Mouse (Mus musculus): Measurements from ENCODE around the gene Zfp61.
"Not testable (repeated sequence)": the region's sequence is repeated elsewhere in the genome, so short reads cannot be mapped to it uniquely, and the experiment has no call there.

Zfp61 gene

DNA sequence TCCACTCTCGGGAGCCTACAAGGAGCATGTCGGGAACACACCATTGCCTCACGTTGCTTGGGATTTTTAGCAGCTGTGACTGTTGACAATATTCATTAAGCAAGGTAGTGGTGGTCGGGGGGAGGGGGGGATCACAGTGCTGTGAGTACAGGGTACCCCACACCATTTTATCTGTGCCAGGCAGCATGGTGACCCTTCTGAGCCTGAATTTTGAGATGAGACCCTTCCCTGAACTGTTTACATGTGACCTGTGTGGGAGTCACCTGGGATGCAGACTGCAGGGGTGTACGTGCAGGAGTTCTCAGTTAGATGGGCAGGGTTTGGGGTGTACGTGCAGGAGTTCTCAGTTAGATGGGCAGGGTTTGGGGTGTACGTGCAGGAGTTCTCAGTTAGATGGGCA lies 4.6 kb downstream of the Zfp61 start:
- no peak for DNase-seq

DNA sequence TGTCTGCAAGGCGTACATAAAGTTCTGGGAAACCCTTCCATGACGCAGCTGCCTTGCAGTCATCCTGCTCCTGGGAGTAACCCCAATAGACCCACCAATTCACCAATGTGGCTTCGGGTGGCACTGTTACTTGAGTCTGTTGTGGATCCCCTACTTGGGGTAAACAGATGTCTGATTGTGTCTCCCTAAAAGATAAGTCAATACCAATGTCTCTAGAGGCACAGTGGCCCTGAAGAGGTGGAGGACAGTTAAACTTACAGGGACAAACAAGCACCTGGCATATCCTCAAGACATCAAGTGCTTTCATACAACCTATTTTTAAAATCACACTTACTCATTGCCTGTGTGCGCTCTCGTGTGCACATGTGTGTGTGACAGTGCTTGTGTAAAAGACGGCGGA lies 5.7 kb downstream of the Zfp61 start:
- no peak for DNase-seq

DNA sequence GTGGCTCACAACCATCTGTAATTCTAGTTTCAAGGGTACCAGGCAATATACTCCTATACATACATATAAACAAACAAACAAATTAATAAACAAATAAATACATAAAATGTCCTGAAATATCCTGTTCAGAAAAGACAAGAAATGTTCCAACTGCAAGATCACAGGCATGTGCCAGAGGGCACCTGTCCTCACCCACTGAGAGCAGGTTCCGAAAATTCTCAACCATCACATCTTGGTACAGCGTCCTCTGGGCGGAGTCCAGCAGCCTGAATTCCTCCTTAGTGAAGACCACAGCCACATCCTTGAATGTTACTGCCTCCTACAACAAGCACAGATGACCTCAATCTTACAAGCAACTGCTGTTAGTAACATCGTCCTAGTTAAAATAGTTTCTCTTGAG lies 6.3 kb downstream of the Zfp61 start:
- no peak for DNase-seq

DNA sequence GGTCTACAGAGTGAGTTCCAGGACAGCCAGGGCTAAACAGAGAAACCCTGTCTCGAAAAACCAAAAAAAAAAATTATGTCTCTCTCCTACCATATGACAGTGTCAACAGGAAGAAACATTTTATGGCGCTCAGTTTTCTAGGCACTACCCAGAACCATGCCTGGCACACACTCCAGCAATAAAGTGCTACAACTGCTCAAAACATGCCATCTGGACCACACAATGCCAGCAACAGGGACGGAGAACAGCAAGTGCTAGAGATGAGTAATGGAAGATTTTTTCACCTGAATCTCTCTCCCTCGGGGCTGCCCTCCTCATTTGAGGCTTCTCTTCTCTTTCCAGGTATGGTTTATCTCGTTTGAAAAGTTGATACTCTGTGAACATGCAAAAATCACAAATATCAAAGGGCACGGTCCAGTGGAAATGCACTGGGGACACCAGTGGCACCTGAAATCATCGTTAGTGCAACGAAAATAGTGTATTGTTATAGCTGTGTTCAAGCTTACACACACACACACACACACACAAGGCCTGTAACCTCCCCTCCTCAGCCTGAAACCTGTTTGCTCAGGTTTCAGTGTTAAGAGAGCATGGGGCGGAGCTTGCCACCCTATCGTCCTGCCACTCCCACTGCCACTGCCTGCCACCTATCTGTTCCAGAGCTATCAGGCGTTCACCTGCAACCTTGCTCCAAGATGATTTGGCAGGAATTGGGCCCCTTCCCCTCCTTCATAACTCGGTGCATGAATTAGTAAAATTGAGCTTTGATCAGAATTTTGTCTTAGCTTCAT lies 7.8 kb downstream of the Zfp61 start:
- DNase-seq = no peak

DNA sequence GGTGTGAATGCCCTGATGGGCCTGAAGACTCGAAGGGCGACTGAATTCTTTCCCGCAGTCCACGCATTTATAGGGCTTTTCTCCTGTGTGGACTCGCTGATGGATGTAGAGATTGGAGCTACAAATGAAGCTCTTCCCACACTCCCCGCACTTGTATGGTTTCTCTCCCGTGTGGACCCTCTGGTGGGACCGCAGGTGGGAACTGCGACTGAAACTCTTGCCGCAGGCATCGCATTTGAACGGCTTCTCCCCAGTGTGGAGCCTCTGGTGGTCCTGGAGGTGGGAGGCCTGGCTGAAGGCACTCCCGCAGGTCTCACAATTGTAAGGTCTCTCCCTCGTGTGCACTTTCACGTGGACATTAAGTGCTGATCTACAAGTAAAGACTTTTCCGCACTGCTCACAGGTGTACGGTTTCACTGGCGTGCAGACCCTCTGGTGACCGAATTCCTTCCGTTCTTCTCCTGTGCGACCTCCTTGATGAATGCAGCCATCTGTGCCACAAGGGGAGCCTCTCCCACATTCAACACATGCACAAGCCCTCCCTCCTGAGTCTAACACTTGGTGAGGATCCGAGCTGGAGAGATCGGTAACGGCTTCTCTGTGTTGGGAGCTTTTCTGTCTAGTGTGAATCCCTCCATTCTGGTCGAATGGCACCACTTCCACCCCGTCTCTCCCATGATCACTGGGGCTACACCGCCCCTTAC lies 9.5 kb downstream of the Zfp61 start:
- DNase-seq = no peak

DNA sequence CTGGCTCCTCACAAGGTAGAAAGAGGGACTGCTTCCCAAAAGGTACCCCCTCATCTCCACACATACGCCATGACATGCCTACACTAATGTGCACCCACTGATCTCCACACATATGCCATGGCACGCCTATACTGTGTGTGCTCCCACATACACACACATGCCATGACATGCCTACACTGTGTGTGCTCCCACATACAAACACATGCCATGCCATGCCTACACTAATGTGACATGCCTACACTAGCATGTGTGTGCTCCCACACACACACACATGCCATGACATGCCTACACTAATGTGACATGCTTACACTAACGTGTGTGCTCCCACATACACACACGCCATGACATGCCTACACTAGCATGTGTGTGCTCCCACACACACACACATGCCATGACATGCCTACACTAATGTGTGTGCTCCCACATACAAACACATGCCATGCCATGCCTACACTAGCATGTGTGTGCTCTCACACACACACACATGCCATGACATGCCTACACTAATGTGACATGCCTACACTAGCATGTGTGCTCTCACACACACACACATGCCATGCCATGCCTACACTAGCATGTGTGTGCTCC lies 10.8 kb downstream of the Zfp61 start:
- no peak for DNase-seq

DNA sequence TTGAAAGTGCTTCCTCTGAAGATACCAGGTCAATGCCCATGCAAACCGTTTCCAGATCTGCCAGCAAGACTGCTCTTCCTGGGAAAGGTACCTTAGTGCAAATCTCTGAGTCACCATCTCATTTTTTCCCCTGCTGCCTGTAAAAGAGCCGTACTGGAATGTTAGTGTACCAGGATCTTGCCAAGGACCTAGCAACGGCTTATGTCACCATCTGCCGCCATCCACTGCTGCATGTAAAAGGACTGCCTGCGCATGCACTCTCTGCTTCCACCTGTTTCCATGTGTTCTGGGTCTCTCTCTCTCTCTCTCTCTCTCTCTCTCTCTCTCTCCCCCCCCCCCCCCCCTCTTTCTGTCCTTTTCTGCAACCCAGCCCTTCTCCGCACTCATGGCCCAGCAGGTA lies 12.5 kb downstream of the Zfp61 start:
- DNase-seq = no peak

DNA sequence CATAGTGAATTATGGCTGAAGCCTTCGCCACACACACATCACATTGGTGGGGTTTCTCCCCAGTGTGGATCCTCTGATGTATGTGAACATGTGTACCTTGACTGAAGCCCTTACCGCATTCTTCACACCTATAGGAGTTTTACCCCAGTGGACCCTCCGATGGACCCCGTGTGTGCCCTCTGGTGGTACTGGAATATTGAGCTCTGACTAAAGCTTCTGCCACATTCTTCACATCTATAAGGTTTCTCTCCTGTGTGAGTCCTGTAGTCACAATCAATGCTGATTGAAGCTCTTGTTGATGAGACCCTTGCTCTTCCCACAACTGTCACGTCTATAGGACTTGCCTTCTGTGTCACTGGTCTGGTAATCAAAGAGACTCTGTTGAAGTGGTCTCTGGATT lies 13.4 kb downstream of the Zfp61 start:
- no peak for DNase-seq

DNA sequence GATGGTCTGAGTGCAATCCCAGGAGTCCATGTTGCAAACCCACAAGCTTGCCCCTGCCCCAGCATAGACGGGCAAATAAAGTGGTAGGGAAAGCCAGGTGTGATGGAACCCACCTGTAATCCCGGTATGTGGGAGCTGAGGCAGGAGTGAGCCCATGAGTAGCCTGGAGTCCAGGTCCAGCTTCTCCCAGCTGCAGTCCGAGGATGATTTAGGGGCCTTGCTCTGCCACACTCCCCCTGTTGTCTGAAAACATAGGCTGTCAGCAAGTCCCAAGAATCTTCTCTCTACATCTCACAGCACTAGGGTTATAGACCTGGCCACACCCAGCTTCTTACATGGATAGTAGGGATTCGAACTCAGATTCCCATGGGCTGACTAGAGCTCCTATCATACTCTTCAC lies 14.1 kb downstream of the Zfp61 start:
- no peak for DNase-seq

DNA sequence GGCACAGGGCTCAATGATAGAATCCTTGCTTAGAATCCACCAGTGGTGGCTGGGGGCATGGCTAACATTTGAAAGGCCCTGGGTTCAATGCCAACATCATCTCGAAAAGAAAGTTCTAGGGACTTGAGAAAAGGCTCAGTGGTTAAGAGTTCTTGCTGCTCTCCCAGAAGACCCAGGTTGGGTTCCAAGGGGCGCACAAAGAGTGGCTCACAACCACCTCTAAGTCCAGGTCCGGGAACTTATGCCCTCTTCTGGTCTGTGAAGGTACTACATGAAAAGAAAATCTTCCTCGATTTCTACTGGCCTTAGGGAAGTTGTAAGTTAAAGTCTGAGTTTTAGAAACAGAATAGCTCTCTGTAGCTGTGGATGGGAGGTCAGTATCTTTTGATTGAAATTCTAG lies 14.9 kb downstream of the Zfp61 start:
- DNase-seq = no peak

DNA sequence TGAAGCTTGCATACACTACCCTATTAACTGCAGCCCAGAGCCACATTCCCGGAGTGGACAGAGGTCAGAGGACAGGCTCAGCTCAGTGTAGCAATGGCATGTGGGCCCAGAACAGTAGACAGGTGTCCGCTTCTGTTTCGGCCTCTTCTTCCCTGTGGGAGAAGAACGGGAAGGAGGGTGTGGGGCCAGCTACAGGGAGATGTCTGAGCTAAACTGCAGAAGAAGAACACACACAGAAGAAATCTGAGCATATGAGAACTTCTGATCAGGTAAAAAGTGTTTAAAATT lies 20.2 kb downstream of the Zfp61 start:
- DNase-seq = no peak

DNA sequence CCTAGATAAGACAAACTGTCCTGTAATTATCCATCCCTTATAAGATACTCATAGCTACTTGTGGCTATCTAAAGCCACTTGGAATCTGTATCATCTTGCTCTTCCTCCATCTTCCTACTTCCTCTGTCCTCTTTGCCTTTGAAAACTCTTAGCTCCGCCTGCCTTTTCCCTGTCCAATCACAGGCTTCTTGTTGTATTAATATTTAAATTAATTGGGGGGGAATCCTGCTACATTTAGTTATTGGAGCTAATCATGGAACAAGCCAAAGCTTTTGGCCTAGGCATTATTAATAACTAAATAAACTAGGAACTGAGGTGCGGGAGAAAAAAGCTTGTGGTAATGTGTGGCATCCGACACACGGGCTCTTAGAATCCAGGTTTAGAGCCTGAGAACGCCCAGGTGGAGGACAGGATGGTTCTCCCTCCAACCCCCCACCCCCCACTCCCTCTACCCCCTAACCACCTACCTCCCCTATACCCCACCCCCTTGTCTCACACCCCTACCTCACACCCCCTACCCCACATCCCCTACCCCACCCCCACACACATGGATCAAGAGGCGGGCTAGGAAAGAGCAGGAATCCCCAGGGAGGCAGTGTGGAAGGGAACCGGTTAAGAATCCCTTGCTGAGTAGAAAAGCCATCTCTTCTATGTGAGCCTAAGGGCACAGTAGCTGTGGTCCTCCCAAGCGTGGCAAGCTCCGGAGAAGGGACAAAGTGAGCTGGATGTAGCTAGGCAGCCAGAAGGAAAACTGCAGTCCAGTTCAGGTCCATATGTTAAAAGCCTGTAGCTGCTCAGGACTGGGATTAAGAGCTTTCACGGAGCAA lies 20.8 kb downstream of the Zfp61 start:
- no peak for DNase-seq

DNA sequence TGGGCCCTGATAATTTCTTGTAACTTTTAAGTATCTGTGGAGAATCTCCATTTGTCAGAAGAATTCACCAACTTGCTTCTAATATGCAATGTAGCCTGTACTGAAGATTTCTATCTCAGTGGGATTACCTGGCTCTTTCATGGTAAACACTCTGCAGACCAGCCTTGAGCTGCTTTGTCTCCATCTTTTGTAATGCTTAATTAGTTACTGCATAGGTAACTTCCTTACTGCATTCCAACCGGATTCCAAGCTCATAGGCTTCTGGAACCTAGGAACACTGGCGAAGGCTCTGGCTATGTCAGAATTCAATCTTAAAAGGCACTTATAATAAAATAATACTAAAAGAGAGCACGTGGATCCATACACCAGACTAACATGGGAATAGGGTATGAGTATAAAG lies 22.3 kb downstream of the Zfp61 start:
- not testable (repeated sequence) for DNase-seq

DNA sequence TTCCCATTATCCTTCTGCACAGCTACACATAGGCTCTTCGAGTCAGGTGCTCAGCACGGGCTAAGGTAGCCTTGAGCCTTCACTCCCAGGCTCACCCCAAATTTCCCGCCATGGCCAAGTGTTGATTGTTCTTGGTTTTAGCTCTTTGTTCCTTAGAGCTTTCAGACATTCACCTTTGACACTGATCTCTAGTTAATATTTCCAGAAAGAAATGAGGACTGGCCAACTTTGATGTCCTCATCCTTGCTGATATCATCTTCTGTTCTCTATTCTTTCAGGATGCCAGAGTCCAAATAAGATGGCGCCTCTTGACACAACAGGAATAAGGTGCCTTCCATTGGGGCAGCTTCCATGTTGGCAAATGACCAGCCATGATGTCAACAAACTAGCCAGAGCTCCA lies 26.6 kb downstream of the Zfp61 start:
- DNase-seq = no peak

DNA sequence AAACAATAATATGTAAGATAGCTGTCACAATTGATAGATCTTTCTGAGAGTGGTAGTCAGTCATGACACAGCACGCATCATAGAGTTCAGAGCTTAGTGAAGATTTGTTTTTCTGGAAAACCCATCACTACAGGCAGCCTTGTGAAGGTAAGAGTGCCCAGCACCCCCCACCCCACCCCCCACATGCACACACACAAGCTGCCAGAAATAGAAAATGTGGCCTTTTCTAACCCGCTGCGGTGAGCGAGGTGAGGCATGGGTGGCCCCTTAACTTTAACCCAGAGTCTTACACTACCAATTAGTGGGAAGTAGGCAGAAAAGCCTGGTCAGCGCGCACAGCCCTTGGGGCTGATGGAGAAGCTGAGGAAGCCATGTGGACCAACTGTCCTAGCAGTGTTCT lies 29.8 kb downstream of the Zfp61 start:
- DNase-seq = no peak

DNA sequence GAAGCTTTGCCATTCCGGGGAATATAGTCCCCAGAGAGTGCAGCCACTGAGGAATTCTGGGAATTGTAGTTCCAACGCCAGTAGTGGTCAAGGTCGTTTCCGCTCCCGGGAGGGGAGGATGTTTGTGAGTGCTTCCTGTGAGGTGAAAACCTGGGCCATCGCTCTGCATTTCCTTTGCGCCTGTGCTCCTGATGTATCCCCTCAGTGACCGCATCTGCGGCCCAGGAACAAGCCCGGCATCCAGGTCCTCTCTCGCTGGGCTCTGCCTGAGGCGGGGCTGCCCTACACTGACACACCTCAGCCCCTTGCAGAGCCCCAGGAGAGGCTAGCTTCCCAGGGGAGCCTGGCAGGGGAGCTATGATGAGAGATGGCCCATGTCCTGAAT lies 30.8 kb downstream of the Zfp61 start, which contains the start of gene Zfp93:
Gene Zfp93 (plus strand): TSS at position 133 of the 385 bp plus-strand sequence.
- DNase-seq = peak; percentile 80

DNA sequence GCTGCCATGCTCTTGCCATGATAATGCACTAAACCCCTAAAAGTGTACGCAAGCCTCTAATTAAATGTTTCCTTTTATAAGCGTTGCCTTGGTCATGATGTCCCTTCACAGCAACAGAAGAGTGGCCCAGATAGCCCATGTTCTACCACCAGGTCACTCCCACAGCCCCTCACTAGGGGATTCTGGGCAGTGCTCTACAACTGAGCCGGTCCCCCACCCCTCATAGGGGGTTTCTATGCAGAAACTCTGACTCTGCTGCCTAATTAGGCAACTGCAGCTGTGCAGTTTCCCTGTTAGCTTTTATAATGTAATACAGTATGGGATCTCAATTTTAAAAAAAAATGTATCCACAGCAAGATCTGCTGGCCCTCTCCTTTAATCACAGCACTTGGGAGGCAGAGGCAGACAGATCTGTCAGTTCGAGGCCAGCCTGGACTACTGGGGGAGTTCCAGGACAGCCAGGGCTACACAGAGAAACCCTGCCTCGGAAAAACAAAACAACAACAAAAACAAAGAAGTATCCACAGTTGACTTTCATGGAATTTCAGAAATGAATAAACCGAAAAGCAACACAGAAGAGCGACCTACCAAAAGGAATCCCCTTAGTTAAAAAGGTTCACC lies 31.3 kb downstream of the Zfp61 start:
- DNase-seq = peak; percentile 25

DNA sequence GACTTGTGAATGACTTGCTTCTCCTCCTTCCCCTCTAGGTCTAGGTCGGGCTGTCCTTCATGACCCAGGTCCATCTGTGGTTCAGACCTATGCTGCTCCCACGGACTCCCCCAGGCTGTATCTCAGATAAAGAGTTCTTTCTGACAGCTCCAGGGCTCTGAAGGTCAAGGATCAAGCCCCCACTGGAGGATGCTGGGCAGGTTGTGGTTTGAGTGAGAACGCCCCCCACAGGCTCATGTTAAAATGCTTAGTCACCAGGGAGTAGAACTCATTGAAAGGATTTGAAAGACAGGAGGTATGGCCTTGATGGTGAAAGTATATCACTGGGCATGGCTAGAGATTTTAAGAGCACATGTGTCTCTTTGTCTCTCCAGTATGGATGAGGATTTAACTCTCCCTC lies 31.8 kb downstream of the Zfp61 start:
- DNase-seq = no peak

DNA sequence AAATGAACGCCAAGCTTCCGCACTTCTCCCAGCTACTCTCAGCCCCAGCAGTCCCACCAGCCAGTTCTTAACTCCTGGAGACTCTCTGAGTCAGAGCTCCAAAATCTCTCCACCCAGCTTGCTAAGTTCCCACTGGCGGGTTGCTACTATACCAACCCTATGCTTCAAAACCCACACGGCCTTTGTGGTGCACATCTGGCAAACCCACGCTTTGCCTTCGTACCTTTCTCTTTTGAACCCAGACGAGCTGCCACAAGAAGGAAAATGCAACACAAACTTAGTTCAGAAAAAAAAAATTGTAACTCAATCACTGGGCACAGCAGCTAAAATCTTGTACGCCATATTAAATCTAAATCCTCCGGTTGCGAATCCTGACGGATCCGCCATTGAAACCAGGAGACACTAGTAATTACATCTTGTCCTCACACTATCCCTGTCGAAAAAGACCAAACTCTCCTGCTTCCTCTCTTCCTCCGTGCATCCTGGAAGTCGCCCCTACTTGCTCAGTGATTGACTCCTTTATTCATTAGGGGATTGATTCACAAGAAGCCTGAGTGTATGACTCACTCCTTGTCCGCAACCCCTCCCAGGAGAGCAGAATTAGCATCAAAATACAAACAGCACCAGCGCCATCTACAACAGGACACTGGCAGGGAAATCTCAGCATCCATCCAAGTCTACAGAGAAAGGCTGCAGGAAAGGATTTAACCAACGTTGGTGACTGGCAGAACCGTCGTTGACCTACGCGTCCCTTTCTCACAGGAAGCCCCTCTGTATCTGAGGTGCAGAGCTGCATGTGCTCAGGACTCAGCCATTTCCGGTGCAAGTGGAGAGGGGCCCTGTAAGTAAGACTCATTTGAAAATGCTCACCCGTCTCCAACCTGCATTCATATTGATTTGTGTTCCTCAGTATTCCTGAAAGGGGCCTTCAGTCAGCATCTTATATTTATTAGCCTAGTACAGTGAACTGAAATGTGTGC lies 32.6 kb downstream of the Zfp61 start:
- DNase-seq = no peak

DNA sequence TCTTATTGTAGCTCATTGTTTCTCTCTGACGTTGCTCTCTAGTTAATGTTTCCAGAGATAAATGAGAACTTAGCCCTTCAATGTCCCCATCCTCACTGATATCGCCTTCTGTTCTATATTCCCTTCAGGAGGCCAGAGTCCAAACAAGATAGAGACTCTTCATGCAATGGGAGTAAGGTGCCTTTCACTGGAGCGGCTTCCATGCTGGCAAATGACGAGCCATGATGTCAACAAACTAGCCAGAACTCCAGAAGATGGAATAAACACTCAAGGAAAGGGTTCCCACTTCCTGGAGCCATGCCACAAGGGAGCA lies 41.1 kb downstream of the Zfp61 start:
- no peak for DNase-seq

DNA sequence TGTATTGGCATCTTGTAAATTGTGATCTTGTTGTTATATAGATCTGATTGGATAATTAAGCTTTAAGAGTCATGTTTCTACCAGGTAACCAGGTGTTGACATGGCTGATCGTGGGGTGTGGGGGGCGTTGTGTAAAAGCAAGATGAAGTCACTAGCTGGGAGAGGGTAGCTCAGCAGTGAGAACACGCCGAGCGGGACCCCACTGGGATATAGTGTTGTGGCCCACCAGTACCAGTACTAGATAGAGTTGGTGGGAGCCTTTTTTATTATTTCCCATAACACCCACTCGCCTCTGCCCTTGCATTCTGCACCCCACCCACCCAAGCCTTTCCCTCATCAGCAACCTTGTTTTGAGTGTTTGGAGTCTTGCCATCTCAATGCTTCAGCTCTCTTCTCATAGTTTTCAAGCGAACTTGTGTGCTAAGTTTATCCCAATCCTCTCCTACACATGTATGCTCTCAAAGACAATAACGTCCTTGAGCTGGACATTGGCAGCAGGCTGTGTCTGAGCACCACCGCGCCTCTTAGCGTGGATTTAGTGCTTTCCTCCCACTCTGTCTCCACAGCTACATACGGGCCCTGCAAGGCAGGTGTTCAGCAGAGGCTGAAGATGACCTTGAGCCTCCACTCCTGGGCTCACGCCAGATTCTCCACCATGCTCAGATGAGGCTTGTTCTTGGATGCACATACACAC lies 41.6 kb downstream of the Zfp61 start:
- no peak for DNase-seq

Data from cerebellum, adult 8-10 months (tissue).